Mouse (Mus musculus) myocyte (in vitro differentiated cells): ENCODE results near the gene Mcur1. TPM values are rescaled to one million over a fixed set of nuclear protein-coding genes. Genes with fewer than 3 reads are reported as not detected.

Experiments used
- H3K27me3 ChIP-seq: one replicate; pipeline ENCODE4 v1.6.1; 2011; ENCODE audit not compliant: control insufficient read depth, insufficient read depth, insufficient read length
- H3K36me3 ChIP-seq: one replicate; pipeline ENCODE4 v1.6.1; 2011; ENCODE audit not compliant: control insufficient read depth, insufficient read depth
- H3K4me2 ChIP-seq: one replicate; pipeline ENCODE4 v1.6.1; 2011; ENCODE audit warnings: low read depth, control low read depth
- H3K4me3 ChIP-seq: one replicate; pipeline ENCODE4 v1.5.1; 2011; ENCODE audit warnings: mild to moderate bottlenecking, control low read depth, moderate library complexity
- H3K79me2 ChIP-seq: one replicate; pipeline ENCODE4 v1.6.1; 2011; ENCODE audit not compliant: control insufficient read depth, insufficient read depth
- H3ac ChIP-seq: one replicate; pipeline ENCODE4 v1.6.1; 2011; ENCODE audit not compliant: control insufficient read depth, insufficient read length
- CEBPB ChIP-seq: IDR thresholded peaks from 2 replicates; pipeline ENCODE4 v1.6.1; 2011; ENCODE audit warnings: mild to moderate bottlenecking, moderate library complexity; ENCODE audit not compliant: poor library complexity, insufficient read depth, severe bottlenecking
- E2F4 ChIP-seq: IDR thresholded peaks from one replicate; pipeline ENCODE4 v1.6.1; 2011; ENCODE audit warnings: mild to moderate bottlenecking, control low read depth, moderate library complexity; ENCODE audit not compliant: insufficient read depth
- MAX ChIP-seq: IDR thresholded peaks from one replicate; pipeline ENCODE4 v1.6.1; 2011; ENCODE audit warnings: low read depth, mild to moderate bottlenecking, control low read depth
- MYOD1 ChIP-seq, 3 experiments: IDR thresholded peaks; one replicate each; pipeline ENCODE4 v1.6.1; 2011; ENCODE audit warnings: control low read depth in 2 of 3, low read depth in 2 of 3, mild to moderate bottlenecking in 2 of 3, moderate library complexity in 1 of 3; ENCODE audit not compliant: insufficient read length in 2 of 3, control insufficient read depth in 1 of 3
- MYOG ChIP-seq, 3 experiments: IDR thresholded peaks; one replicate each; pipeline ENCODE4 v1.6.1; 2011; ENCODE audit warnings: control low read depth in 2 of 3, low read depth in 2 of 3, mild to moderate bottlenecking in 2 of 3; ENCODE audit not compliant: insufficient read length in 2 of 3, control insufficient read depth in 1 of 3, insufficient read depth in 1 of 3
- POLR2A ChIP-seq: IDR thresholded peaks from one replicate; pipeline ENCODE4 v1.6.1; 2011; ENCODE audit warnings: low read depth, mild to moderate bottlenecking, control low read depth, moderate library complexity; ENCODE audit not compliant: insufficient read length
- POLR2AphosphoS2 ChIP-seq: IDR thresholded peaks from one replicate; pipeline ENCODE4 v1.6.1; 2011; ENCODE audit warnings: low read depth, control low read depth; ENCODE audit not compliant: insufficient read length
- REST ChIP-seq: IDR thresholded peaks from one replicate; pipeline ENCODE4 v1.6.1; 2011; ENCODE audit warnings: mild to moderate bottlenecking, control low read depth, moderate library complexity; ENCODE audit not compliant: insufficient read depth, insufficient read length
- SRF ChIP-seq: IDR thresholded peaks from one replicate; pipeline ENCODE4 v1.6.1; 2011; ENCODE audit warnings: low read depth; ENCODE audit not compliant: control insufficient read depth, insufficient read length
- TCF12 ChIP-seq: IDR thresholded peaks from one replicate; pipeline ENCODE4 v1.6.1; 2011; ENCODE audit warnings: mild to moderate bottlenecking, control low read depth; ENCODE audit not compliant: poor library complexity, insufficient read depth, severe bottlenecking
- TCF3 ChIP-seq: IDR thresholded peaks from one replicate; pipeline ENCODE4 v1.6.1; 2011; ENCODE audit warnings: low read depth, control low read depth; ENCODE audit not compliant: insufficient read length
- USF1 ChIP-seq: IDR thresholded peaks from one replicate; pipeline ENCODE4 v1.6.1; 2011; ENCODE audit warnings: low read depth, mild to moderate bottlenecking, control low read depth, moderate library complexity
- polyA plus RNA-seq: library from polyadenylated mRNA; unstranded; fragments of >200 nt; fragmentation: generic; extraction: Trizol; gene quantifications from one replicate; pipeline ENCODE4 v1.2.1, GENCODE M21; 2012; ENCODE audit warnings: missing spikeins

The Mcur1 gene
- polyA plus RNA-seq, 1 experiment, result 5.7 TPM

DNA sequence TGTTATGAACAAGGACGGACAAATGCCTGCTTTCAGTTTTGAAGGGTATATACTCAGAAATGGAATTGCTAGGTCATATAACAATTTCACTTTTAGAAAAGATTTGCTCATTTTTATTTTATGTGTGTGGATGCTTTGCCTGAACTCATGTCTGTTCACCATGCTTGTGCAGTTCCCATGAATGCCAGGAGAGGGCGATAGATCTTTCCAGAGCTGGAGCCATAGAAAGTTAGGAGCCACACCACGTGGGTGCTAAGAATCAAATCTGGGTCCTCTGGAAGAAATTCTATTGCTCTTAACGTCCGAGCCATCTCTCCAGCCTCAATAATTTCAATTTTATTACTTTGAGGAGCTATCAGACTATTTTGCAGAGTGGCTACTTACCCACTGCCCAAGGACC lies 17.3 kb upstream of the Mcur1 start:
- Histone ChIP-seq H3K79me2 (no peaks in the 10 kb centered on the region), H3K4me2 (no peak overlapping the region), H3K27me3 (peaks cover 8% of the 10 kb centered on the region), H3K4me3 (no peak overlapping the region), H3ac (no peak overlapping the region), H3K36me3 (no peaks in the 10 kb centered on the region)
- TF ChIP-seq MYOD1 (IDR thresholded peaks at IDR 0.05; ENCODE audit: control insufficient read depth in 1 of 3, insufficient read length in 2 of 3, low read depth in 2 of 3) (no peak), SRF (no peak), TCF3 (no peak), E2F4 (no peak), USF1 (no peak), REST (no peak), POLR2AphosphoS2 (no peak)

DNA sequence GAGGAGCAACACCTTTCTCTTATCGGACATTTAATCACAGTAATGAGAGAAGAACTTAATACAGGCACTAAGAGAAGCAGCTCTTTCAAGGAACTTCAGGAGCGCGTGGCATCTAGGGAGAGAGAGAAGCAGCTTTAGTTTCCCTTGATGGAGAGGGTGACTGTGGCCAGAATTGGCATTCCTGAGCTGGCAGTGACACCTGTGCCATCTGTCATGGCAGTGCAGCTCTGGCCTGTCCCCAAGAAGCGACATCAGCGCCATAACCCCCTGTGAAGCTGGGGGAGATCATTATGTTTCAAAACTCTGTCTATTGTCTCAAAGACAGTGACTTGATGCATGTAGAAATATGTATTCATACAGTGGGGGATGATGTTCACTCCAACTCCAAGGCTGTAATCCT lies 15.4 kb upstream of the Mcur1 start:
- H3K4me3 ChIP-seq, result no peak overlapping the region
- H3K79me2 ChIP-seq, result no peaks in the 10 kb centered on the region
- TF ChIP-seq MYOG (IDR thresholded peaks at IDR 0.05; ENCODE audit: control insufficient read depth in 1 of 3, insufficient read depth in 1 of 3, insufficient read length in 2 of 3, low read depth in 2 of 3) (peak in 1 of 3 experiments; percentile 10), E2F4 (no peak), SRF (no peak), MYOD1 (IDR thresholded peaks at IDR 0.05; ENCODE audit: control insufficient read depth in 1 of 3, insufficient read length in 2 of 3, low read depth in 2 of 3) (no peak), USF1 (no peak)
- H3K27me3 ChIP-seq, result peaks cover 6% of the 10 kb centered on the region
- H3ac ChIP-seq, result no peak overlapping the region
- no peak overlapping the region for H3K4me2 ChIP-seq
- H3K36me3 ChIP-seq, result no peaks in the 10 kb centered on the region

- H3K79me2 ChIP-seq, result no peaks in the 10 kb centered on the region
- no peaks in the 10 kb centered on the region for H3K36me3 ChIP-seq
- no peak overlapping the region for H3K4me2 ChIP-seq
- no peak overlapping the region for H3K4me3 ChIP-seq
- TF ChIP-seq USF1 (no peak), TCF3 (no peak), MYOD1 (IDR thresholded peaks at IDR 0.05; ENCODE audit: control insufficient read depth in 1 of 3, insufficient read length in 2 of 3, low read depth in 2 of 3) (no peak), TCF12 (no peak), CEBPB (no peak), MAX (no peak), E2F4 (no peak), POLR2AphosphoS2 (no peak), SRF (no peak), MYOG (IDR thresholded peaks at IDR 0.05; ENCODE audit: control insufficient read depth in 1 of 3, insufficient read depth in 1 of 3, insufficient read length in 2 of 3, low read depth in 2 of 3) (no peak), POLR2A (no peak), REST (no peak)
- no peak overlapping the region for H3ac ChIP-seq
- H3K27me3 ChIP-seq, result peaks cover 6% of the 10 kb centered on the region
Measured at GRCm38 (mm10) chr13:43573979-43574378, 14.0 kb upstream of the Mcur1 start.

- TF ChIP-seq USF1 (peak; percentile 42), MYOG (IDR thresholded peaks at IDR 0.05; ENCODE audit: control insufficient read depth in 1 of 3, insufficient read depth in 1 of 3, insufficient read length in 2 of 3, low read depth in 2 of 3) (no peak)
Measured at GRCm38 (mm10) chr13:43567141-43567891, 7.3 kb upstream of the Mcur1 start.

GRCm38 (mm10) chr13:43566184-43566583 lies 6.2 kb upstream of the Mcur1 start:
- Histone ChIP-seq H3K36me3 (no peaks in the 10 kb centered on the region), H3K4me3 (no peak overlapping the region), H3ac (no peak overlapping the region), H3K4me2 (no peak overlapping the region), H3K79me2 (no peaks in the 10 kb centered on the region), H3K27me3 (no peaks in the 10 kb centered on the region)
- TF ChIP-seq TCF12 (no peak), POLR2AphosphoS2 (no peak), MAX (no peak), MYOD1 (IDR thresholded peaks at IDR 0.05; ENCODE audit: control insufficient read depth in 1 of 3, insufficient read length in 2 of 3, low read depth in 2 of 3) (no peak), TCF3 (no peak), MYOG (IDR thresholded peaks at IDR 0.05; ENCODE audit: control insufficient read depth in 1 of 3, insufficient read depth in 1 of 3, insufficient read length in 2 of 3, low read depth in 2 of 3) (no peak), REST (no peak), POLR2A (no peak), USF1 (no peak), E2F4 (no peak), CEBPB (no peak), SRF (no peak)

More at GRCm38 (mm10) chr13:43567141-43567891, 7.3 kb upstream of the Mcur1 start:
- no peaks in the 10 kb centered on the region for H3K27me3 ChIP-seq
- H3K4me3 ChIP-seq, result no peak overlapping the region
- no peak overlapping the region for H3K4me2 ChIP-seq
- no peak overlapping the region for H3ac ChIP-seq
- no peaks in the 10 kb centered on the region for H3K36me3 ChIP-seq
- no peaks in the 10 kb centered on the region for H3K79me2 ChIP-seq
